Mouse (Mus musculus): ENCODE measurements around the gene Ccnl2.

GRCm38 (mm10) chr4:155837404-155838010, 25.2 kb downstream of the Ccnl2 start:
- TF ChIP-seq MAFK (IDR thresholded peaks at IDR 0.05; ENCODE audit: insufficient read depth, low read depth, low read length) (no peak), ZC3H11A (IDR thresholded peaks at IDR 0.05; ENCODE audit: borderline replicate concordance, low read depth, low read length) (no peak)
